Mouse (Mus musculus) c-Kit-positive CD71-positive TER-119-positive erythroid progenitor cells, embryonic 14.5 days (primary cell): Measurements from ENCODE around the gene Olfr435.
"Not testable (repeated sequence)": the region's sequence is repeated elsewhere in the genome, so short reads cannot be mapped to it uniquely, and the experiment has no call there.

Source experiments
- DNase-seq: peaks from one replicate; pipeline ENCODE4 v3.0.0-alpha.2; 2013; ENCODE audit warnings: low spot score

Gene Olfr435

GRCm38 (mm10) chr6:43196781-43197180, at the start of gene Olfr435:
TSS of gene Olfr435 (plus strand) at chr6:43197146.
- DNase-seq, result no peak

GRCm38 (mm10) chr6:43159502-43159901, 37.4 kb upstream of the Olfr435 start:
- no peak for DNase-seq

- DNase-seq, result no peak
Observed at GRCm38 (mm10) chr6:43162982-43163381, 34.0 kb upstream of the Olfr435 start, which contains the start of gene Olfr437. TSS of gene Olfr437 (plus strand) at chr6:43163282.

GRCm38 (mm10) chr6:43167246-43167645, 29.7 kb upstream of the Olfr435 start:
- no peak for DNase-seq

- no peak for DNase-seq
Observed at GRCm38 (mm10) chr6:43171840-43172239, 25.1 kb upstream of the Olfr435 start, which contains the start of gene Olfr13. TSS of gene Olfr13 (plus strand) at chr6:43172140.

- DNase-seq, result no peak
Observed at GRCm38 (mm10) chr6:43178129-43178528, 18.8 kb upstream of the Olfr435 start.

GRCm38 (mm10) chr6:43178584-43179501, 18.1 kb upstream of the Olfr435 start:
- no peak for DNase-seq

- no peak for DNase-seq
Observed at GRCm38 (mm10) chr6:43190986-43191385, 6.0 kb upstream of the Olfr435 start.

GRCm38 (mm10) chr6:43198094-43198493, 1.1 kb downstream of the Olfr435 start:
- no peak for DNase-seq

GRCm38 (mm10) chr6:43202786-43203185, 5.8 kb downstream of the Olfr435 start:
- no peak for DNase-seq

- no peak for DNase-seq
Observed at GRCm38 (mm10) chr6:43205355-43205754, 8.4 kb downstream of the Olfr435 start.

- DNase-seq, result not testable (repeated sequence)
Observed at GRCm38 (mm10) chr6:43212873-43213272, 15.9 kb downstream of the Olfr435 start, which contains the start of gene Olfr434. TSS of gene Olfr434 (plus strand) at chr6:43213021.

GRCm38 (mm10) chr6:43231255-43231654, 34.3 kb downstream of the Olfr435 start, which contains the start of gene Olfr47:
TSS of gene Olfr47 (plus strand) at chr6:43231529.
- not testable (repeated sequence) for DNase-seq

- no peak for DNase-seq
Observed at GRCm38 (mm10) chr6:43242061-43242460, 45.1 kb downstream of the Olfr435 start.

GRCm38 (mm10) chr6:43247396-43247795, 50.5 kb downstream of the Olfr435 start:
- DNase-seq, result no peak

- DNase-seq, result no peak
Observed at GRCm38 (mm10) chr6:43252994-43253393, 56.0 kb downstream of the Olfr435 start.
